Mouse (Mus musculus): ENCODE data around the gene Snrk.

- TF ChIP-seq CTCF (IDR thresholded peaks at IDR 0.05; ENCODE audit: low read depth) (no peak), EP300 (IDR thresholded peaks at IDR 0.05; ENCODE audit: low read depth) (no peak)
Observed at GRCm38 (mm10) chr9:122110921-122111320, 6.1 kb upstream of the Snrk start.

Measured in liver, postnatal 0 days (tissue).